Mouse (Mus musculus) liver, adult 2 months (tissue): ENCODE measurements around the gene Hcar2. TPM values are rescaled to one million over a fixed set of nuclear protein-coding genes. Genes with fewer than 3 reads are reported as not detected.
A peak's percentile ranks its signal among the peaks of the same experiment; 100 is the strongest.

Source experiments
- DNase-seq: peaks from one replicate; pipeline ENCODE4 v3.0.0-alpha.2; 2011; ENCODE audit warnings: low read depth, low spot score; ENCODE audit errors: extremely low read depth
- H3K27ac ChIP-seq: fragments of 200-500 bp; replicated peaks from 2 replicates; pipeline ENCODE4 v1.5.1; 2012; ENCODE audit warnings: low read depth, mild to moderate bottlenecking, control low read depth, inconsistent platforms, low read length; ENCODE audit not compliant: insufficient read depth
- H3K27me3 ChIP-seq: fragments of 200-500 bp; 2 replicates; pipeline ENCODE4 v1.6.1; 2012; ENCODE audit warnings: mild to moderate bottlenecking, moderate library complexity, low read length, inconsistent platforms; ENCODE audit not compliant: control insufficient read depth, insufficient read depth
- H3K36me3 ChIP-seq: fragments of 200-500 bp; 2 replicates; pipeline ENCODE4 v1.6.1; 2012; ENCODE audit warnings: low read length, inconsistent platforms; ENCODE audit not compliant: control insufficient read depth, insufficient read depth
- H3K4me1 ChIP-seq: fragments of 200-500 bp; 2 replicates; pipeline ENCODE4 v1.6.1; 2011; ENCODE audit warnings: low read length; ENCODE audit not compliant: control insufficient read depth, insufficient read depth
- H3K4me3 ChIP-seq: fragments of 200-500 bp; 2 replicates; pipeline ENCODE4 v1.5.1; 2011; ENCODE audit warnings: low read depth, mild to moderate bottlenecking, control low read depth, low read length, moderate library complexity; ENCODE audit not compliant: insufficient read depth
- H3K79me2 ChIP-seq: fragments of 200-500 bp; 2 replicates; pipeline ENCODE4 v1.6.1; 2012; ENCODE audit warnings: inconsistent platforms, mild to moderate bottlenecking, low read length, moderate library complexity; ENCODE audit not compliant: control insufficient read depth, insufficient read depth
- H3K9ac ChIP-seq: fragments of 200-500 bp; 2 replicates; pipeline ENCODE4 v1.6.1; 2012; ENCODE audit warnings: low read depth, mild to moderate bottlenecking, control low read depth, inconsistent platforms, low read length
- CTCF ChIP-seq: fragments of 200-500 bp; IDR thresholded peaks from 2 replicates; pipeline ENCODE4 v1.5.1; 2011; ENCODE audit warnings: low read depth, low read length, control low read depth
- POLR2A ChIP-seq: fragments of 200-500 bp; IDR thresholded peaks from 2 replicates; pipeline ENCODE4 v1.6.1; 2011; ENCODE audit warnings: low read length, control low read depth; ENCODE audit not compliant: insufficient read depth; ENCODE audit errors: extremely low read depth
- WGBS: fragments of 180-500 bp; shearing (Covaris S2); methylation state at CpG from one replicate; pipeline ENCODE4 v1.1.7; 2018; 5-methylcytosine and 5-hydroxymethylcytosine counted together
- polyA plus RNA-seq: library from polyadenylated mRNA; depleted of rRNA; stranded (reverse); fragments of >200 nt; gene quantifications from 2 replicates; pipeline ENCODE4 v1.2.3, GENCODE M21; 2012
- total RNA-seq: library from RNA; depleted of rRNA; stranded (reverse); fragments of >200 nt; gene quantifications from 2 replicates; pipeline ENCODE4 v1.2.3, GENCODE M21; 2014

The Hcar2 gene
- total and polyA plus RNA-seq, 2 experiments = 0.18 to 0.32 TPM

DNA sequence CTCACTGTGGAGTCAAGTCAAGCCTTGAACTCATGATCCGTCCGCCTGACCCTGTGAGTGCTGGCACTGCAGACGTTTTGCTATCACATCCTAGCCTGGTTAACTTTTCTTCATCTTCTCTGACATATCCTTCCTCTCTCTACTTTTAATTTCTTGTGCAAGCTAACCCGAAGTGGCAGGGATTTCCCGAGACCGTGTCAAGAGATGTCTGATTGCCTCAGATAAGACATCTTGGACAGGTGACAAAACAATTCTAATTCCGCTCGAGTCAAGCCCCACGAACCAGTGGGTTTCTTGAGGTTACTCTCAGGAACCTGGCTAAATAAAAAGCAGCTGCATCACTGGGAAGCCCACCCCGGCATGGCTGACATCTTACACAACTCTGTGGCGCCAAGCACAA lies 6.5 kb downstream of the Hcar2 start:
- no peaks in the 10 kb centered on the region for H3K36me3 ChIP-seq

DNA sequence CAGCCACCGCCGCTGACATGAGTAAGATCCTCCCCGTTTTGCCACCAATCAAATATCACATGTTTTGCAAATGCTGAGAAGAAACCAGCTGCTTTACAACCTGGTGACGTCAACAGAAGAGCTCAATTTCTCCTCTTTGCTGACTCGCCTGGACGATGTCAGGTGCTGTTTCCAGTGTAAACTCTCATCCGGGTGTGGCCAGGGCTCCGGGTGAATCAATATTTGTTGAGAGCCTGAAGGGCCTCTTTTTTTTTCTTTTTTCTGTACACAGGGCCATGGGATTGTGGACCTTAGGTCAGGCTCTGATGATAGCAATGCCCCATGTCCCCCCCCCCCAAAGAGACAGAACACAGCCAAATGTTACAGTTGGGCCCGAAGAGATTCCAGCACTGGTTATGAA lies 10.8 kb downstream of the Hcar2 start:
- peaks cover 2% of the 10 kb centered on the region; the same call in 1 of the 2 replicates for H3K4me1 ChIP-seq
- TF ChIP-seq CTCF (no peak), POLR2A (no peak)
- WGBS = 22% methylated on average over 9 of the region's 9 CpGs
- no peaks in the 10 kb centered on the region for H3K79me2 ChIP-seq
- no peaks in the 10 kb centered on the region for H3K36me3 ChIP-seq
- peak; percentile 93 for DNase-seq
- peak overlapping the region; percentile 48 for H3K27ac ChIP-seq
- no peak overlapping the region for H3K4me3 ChIP-seq
- no peaks in the 10 kb centered on the region for H3K27me3 ChIP-seq
- H3K9ac ChIP-seq = no peak overlapping the region

More for the DNA sequence above, 6.5 kb downstream of the Hcar2 start:
- 68% methylated on average over 11 of the region's 11 CpGs for WGBS
- H3K4me3 ChIP-seq = no peak overlapping the region
- no peak overlapping the region for H3K9ac ChIP-seq
- no peaks in the 10 kb centered on the region for H3K79me2 ChIP-seq
- DNase-seq = no peak
- no peak overlapping the region for H3K27ac ChIP-seq
- H3K4me1 ChIP-seq = peaks cover 6% of the 10 kb centered on the region; the same call in 1 of the 2 replicates
- no peak for TF ChIP-seq CTCF
- no peak for TF ChIP-seq POLR2A
- no peaks in the 10 kb centered on the region for H3K27me3 ChIP-seq

- 22% methylated on average over 11 of the region's 11 CpGs for WGBS
- Histone ChIP-seq H3K36me3 (no peaks in the 10 kb centered on the region), H3K4me3 (no peak overlapping the region), H3K27ac (peak overlapping the region; percentile 48), H3K79me2 (no peaks in the 10 kb centered on the region), H3K4me1 (peaks cover 2% of the 10 kb centered on the region; the same call in 1 of the 2 replicates), H3K27me3 (no peaks in the 10 kb centered on the region), H3K9ac (no peak overlapping the region)
- DNase-seq = no peak
- no peak for TF ChIP-seq CTCF
- TF ChIP-seq POLR2A = no peak
Observed at GRCm38 (mm10) chr5:123853877-123854504, 11.3 kb downstream of the Hcar2 start.

DNA sequence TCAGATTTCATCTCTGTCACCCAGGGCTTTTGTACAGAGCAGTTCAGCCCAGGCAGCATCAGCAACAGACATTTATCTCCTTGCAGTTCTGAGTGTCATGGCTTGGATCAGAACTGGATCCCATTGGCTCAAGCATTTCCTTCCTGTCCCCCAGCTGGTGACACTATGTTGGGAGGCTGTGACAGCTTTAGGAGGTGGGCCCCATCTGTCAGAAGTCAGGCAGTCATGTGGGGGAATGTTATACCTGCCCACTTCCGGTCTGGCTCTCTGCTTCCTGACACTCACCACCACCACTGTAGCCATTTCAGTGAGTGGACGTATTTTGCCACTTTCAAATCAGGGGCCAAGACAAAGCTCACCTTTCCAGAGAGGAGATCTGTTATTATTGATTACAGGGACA lies 13.9 kb downstream of the Hcar2 start:
- Histone ChIP-seq H3K27ac (no peak overlapping the region), H3K9ac (no peak overlapping the region), H3K79me2 (no peaks in the 10 kb centered on the region), H3K27me3 (no peaks in the 10 kb centered on the region), H3K36me3 (no peaks in the 10 kb centered on the region), H3K4me1 (peaks cover 2% of the 10 kb centered on the region; the same call in 1 of the 2 replicates), H3K4me3 (no peak overlapping the region)
- WGBS = 18% methylated on average over 2 of the region's 2 CpGs
- no peak for DNase-seq
- TF ChIP-seq CTCF (no peak), POLR2A (no peak)

- no peaks in the 10 kb centered on the region for H3K4me1 ChIP-seq
- 84% methylated on average over 14 of the region's 14 CpGs for WGBS
- TF ChIP-seq CTCF = no peak
- no peaks in the 10 kb centered on the region; the same call in 1 of the 2 replicates for H3K27me3 ChIP-seq
- peak; percentile 22 for DNase-seq
- H3K4me3 ChIP-seq = no peak overlapping the region
- no peak overlapping the region for H3K27ac ChIP-seq
- H3K9ac ChIP-seq = no peak overlapping the region
- no peaks in the 10 kb centered on the region for H3K79me2 ChIP-seq
- no peaks in the 10 kb centered on the region for H3K36me3 ChIP-seq
Observed at GRCm38 (mm10) chr5:123844316-123844715, 21.0 kb downstream of the Hcar2 start.

GRCm38 (mm10) chr5:123843816-123844215 lies 21.5 kb downstream of the Hcar2 start:
- TF ChIP-seq POLR2A (no peak), CTCF (no peak)
- 46% methylated on average over 4 of the region's 4 CpGs for WGBS
- Histone ChIP-seq H3K27me3 (no peaks in the 10 kb centered on the region; the same call in 1 of the 2 replicates), H3K36me3 (no peaks in the 10 kb centered on the region), H3K4me1 (no peaks in the 10 kb centered on the region), H3K9ac (no peak overlapping the region), H3K27ac (no peak overlapping the region), H3K79me2 (no peaks in the 10 kb centered on the region), H3K4me3 (no peak overlapping the region)
- peak; percentile 37 for DNase-seq
